Mouse (Mus musculus) midbrain, postnatal 0 days (tissue): ENCODE results near the gene Krtcap2. TPM values are rescaled to one million over a fixed set of nuclear protein-coding genes. Genes with fewer than 3 reads are reported as not detected.

Experiments
- ATAC-seq: fragments of 200-750 bp; cut with Nextera tagmentation; 2 replicates; pipeline ENCODE4 v1.8.0; 2017; ENCODE audit warnings: moderate number of reproducible peaks, mild to moderate bottlenecking, moderate TSS enrichment, moderate library complexity; ENCODE audit not compliant: low FRiP score
- DNase-seq: peaks from one replicate; pipeline ENCODE4 v3.0.0-alpha.2; 2015; ENCODE audit warnings: low spot score
- H3K27ac ChIP-seq: fragments of 300-500 bp; sonication (generic); 2 replicates; pipeline ENCODE4 v1.5.1; 2014; ENCODE audit warnings: low read depth, mild to moderate bottlenecking, low read length, mixed read lengths
- H3K27me3 ChIP-seq: fragments of 300-500 bp; sonication (generic); 2 replicates; pipeline ENCODE4 v1.6.1; 2014; ENCODE audit warnings: low read length, control low read depth, mixed read lengths; ENCODE audit not compliant: insufficient read depth
- H3K36me3 ChIP-seq: fragments of 300-500 bp; sonication (generic); 2 replicates; pipeline ENCODE4 v1.6.1; 2014; ENCODE audit warnings: low read length, control low read depth, mixed read lengths; ENCODE audit not compliant: insufficient read depth
- H3K4me1 ChIP-seq: fragments of 300-500 bp; sonication (generic); 2 replicates; pipeline ENCODE4 v1.6.1; 2014; ENCODE audit warnings: mild to moderate bottlenecking, control low read depth, antibody characterized with exemption, low read length, mixed read lengths; ENCODE audit not compliant: insufficient read depth
- H3K4me2 ChIP-seq: fragments of 300-500 bp; sonication (generic); 2 replicates; pipeline ENCODE4 v1.6.1; 2014; ENCODE audit warnings: low read depth, mild to moderate bottlenecking, low read length, mixed read lengths; ENCODE audit not compliant: poor library complexity, severe bottlenecking
- H3K4me3 ChIP-seq: fragments of 300-500 bp; sonication (generic); 2 replicates; pipeline ENCODE4 v1.5.1; 2014; ENCODE audit warnings: low read depth, mild to moderate bottlenecking, low read length, moderate library complexity
- H3K9ac ChIP-seq: fragments of 300-500 bp; sonication (generic); replicated peaks from 2 replicates; pipeline ENCODE4 v1.6.1; 2014; ENCODE audit warnings: mild to moderate bottlenecking, low read length, moderate library complexity, mixed read lengths; ENCODE audit not compliant: poor library complexity, severe bottlenecking
- H3K9me3 ChIP-seq: fragments of 300-500 bp; sonication (generic); 2 replicates; pipeline ENCODE4 v1.6.1; 2016; ENCODE audit warnings: low read length, control low read depth
- CTCF ChIP-seq: IDR thresholded peaks from 2 replicates; pipeline ENCODE4 v1.5.1; 2016; ENCODE audit warnings: antibody characterized with exemption, mild to moderate bottlenecking
- whole genome bisulfite sequencing: fragments of 180-500 bp; shearing (Covaris S2); extraction: QIAGEN DNeasy Blood & Tissue Kit; methylation state at CpG from one replicate; pipeline ENCODE4 v1.1.7; 2014; 5-methylcytosine and 5-hydroxymethylcytosine counted together
- polyA plus RNA-seq: library from polyadenylated mRNA; unstranded; fragments of >200 nt; fragmentation: Nextera tagmentation; extraction: Ambion mirVana; gene quantifications from 2 replicates; pipeline ENCODE4 v1.2.1, GENCODE M21; 2015
- total RNA-seq: library from RNA; depleted of rRNA; stranded (reverse); fragments of >200 nt; gene quantifications from 2 replicates; pipeline ENCODE4 v1.2.3, GENCODE M21; 2014

Gene Krtcap2
- total and polyA plus RNA-seq, 2 experiments from 2014 or later: 93.9 to 219 TPM

- no peak for TF ChIP-seq CTCF
- no peak for ATAC-seq
- WGBS: 63% methylated on average over 1 of the region's 1 CpGs
These were observed 27.5 kb upstream of the Krtcap2 start for GRCm38 (mm10) chr3:89218271-89218670.

GRCm38 (mm10) chr3:89219546-89219945, 26.2 kb upstream of the Krtcap2 start:
- Histone ChIP-seq H3K27ac (no peak overlapping the region), H3K4me2 (no peak overlapping the region), H3K36me3 (no peaks in the 10 kb centered on the region), H3K4me3 (no peak overlapping the region), H3K27me3 (no peaks in the 10 kb centered on the region), H3K9ac (no peak overlapping the region), H3K9me3 (no peaks in the 10 kb centered on the region), H3K4me1 (peaks cover 11% of the 10 kb centered on the region; the same call in 1 of the 2 replicates)
- no peak for TF ChIP-seq CTCF
- ATAC-seq (no peak), DNase-seq (no peak)
- 50% methylated on average over 8 of the region's 8 CpGs for WGBS

More at GRCm38 (mm10) chr3:89218271-89218670, 27.5 kb upstream of the Krtcap2 start:
- H3K4me1 ChIP-seq: peaks cover 6% of the 10 kb centered on the region; the same call in 1 of the 2 replicates
- H3K9me3 ChIP-seq: no peaks in the 10 kb centered on the region
- no peak for DNase-seq
- H3K9ac ChIP-seq: no peak overlapping the region
- H3K27ac ChIP-seq: no peak overlapping the region
- H3K27me3 ChIP-seq: no peaks in the 10 kb centered on the region
- no peaks in the 10 kb centered on the region for H3K36me3 ChIP-seq
- H3K4me3 ChIP-seq: no peak overlapping the region
- no peak overlapping the region for H3K4me2 ChIP-seq

- Histone ChIP-seq H3K4me1 (peaks cover 18% of the 10 kb centered on the region; the same call in 1 of the 2 replicates), H3K4me3 (no peak overlapping the region), H3K36me3 (no peaks in the 10 kb centered on the region), H3K9me3 (no peaks in the 10 kb centered on the region), H3K27me3 (no peaks in the 10 kb centered on the region), H3K4me2 (no peak overlapping the region), H3K27ac (no peak overlapping the region), H3K9ac (no peak overlapping the region)
- 63% methylated on average over 5 of the region's 5 CpGs for WGBS
- DNase-seq (no peak), ATAC-seq (no peak)
- no peak for TF ChIP-seq CTCF
These were observed 24.6 kb upstream of the Krtcap2 start for GRCm38 (mm10) chr3:89221167-89221566.

- Histone ChIP-seq H3K27me3 (no peaks in the 10 kb centered on the region), H3K4me2 (peak overlapping the region; percentile 85), H3K9me3 (no peaks in the 10 kb centered on the region), H3K36me3 (no peaks in the 10 kb centered on the region), H3K9ac (peak overlapping the region; percentile 39; the same call in 1 of the 2 replicates), H3K4me1 (peaks cover 26% of the 10 kb centered on the region; the same call in 1 of the 2 replicates), H3K4me3 (peak overlapping the region; percentile 41), H3K27ac (peak overlapping the region; percentile 80)
- DNase-seq (no peak), ATAC-seq (no peak)
- TF ChIP-seq CTCF: no peak
- 35% methylated on average over 11 of the region's 11 CpGs for WGBS
These were observed 21.0 kb upstream of the Krtcap2 start for GRCm38 (mm10) chr3:89224796-89225195.

GRCm38 (mm10) chr3:89225321-89225815, 20.4 kb upstream of the Krtcap2 start:
- Histone ChIP-seq H3K9me3 (no peaks in the 10 kb centered on the region), H3K4me3 (peak overlapping the region; percentile 41), H3K4me1 (peaks cover 26% of the 10 kb centered on the region; the same call in 1 of the 2 replicates), H3K9ac (peak overlapping the region; percentile 55), H3K36me3 (no peaks in the 10 kb centered on the region), H3K27ac (peak overlapping the region; percentile 80), H3K27me3 (no peaks in the 10 kb centered on the region), H3K4me2 (peak overlapping the region; percentile 85)
- DNase-seq: no peak
- no peak for TF ChIP-seq CTCF
- ATAC-seq: no peak
- 17% methylated on average over 12 of the region's 12 CpGs for WGBS

- H3K27ac ChIP-seq: peak overlapping the region; percentile 80
- 14% methylated on average over 4 of the region's 4 CpGs for WGBS
- H3K36me3 ChIP-seq: no peaks in the 10 kb centered on the region
- H3K9me3 ChIP-seq: no peaks in the 10 kb centered on the region
- ATAC-seq (peak; percentile 47), DNase-seq (peak; percentile 84)
- no peak for TF ChIP-seq CTCF
- peaks cover 26% of the 10 kb centered on the region; the same call in 1 of the 2 replicates for H3K4me1 ChIP-seq
- H3K4me3 ChIP-seq: peak overlapping the region; percentile 41
- H3K4me2 ChIP-seq: peak overlapping the region; percentile 85
- peak overlapping the region; percentile 55 for H3K9ac ChIP-seq
- H3K27me3 ChIP-seq: no peaks in the 10 kb centered on the region
These were observed 19.8 kb upstream of the Krtcap2 start for GRCm38 (mm10) chr3:89225918-89226317.
